Mouse (Mus musculus) kidney, adult 9 months (tissue): ENCODE measurements around the gene Elmo2.

Experiments
- DNase-seq: peaks from one replicate; pipeline ENCODE4 v3.0.0; 2022

Elmo2 gene

DNA sequence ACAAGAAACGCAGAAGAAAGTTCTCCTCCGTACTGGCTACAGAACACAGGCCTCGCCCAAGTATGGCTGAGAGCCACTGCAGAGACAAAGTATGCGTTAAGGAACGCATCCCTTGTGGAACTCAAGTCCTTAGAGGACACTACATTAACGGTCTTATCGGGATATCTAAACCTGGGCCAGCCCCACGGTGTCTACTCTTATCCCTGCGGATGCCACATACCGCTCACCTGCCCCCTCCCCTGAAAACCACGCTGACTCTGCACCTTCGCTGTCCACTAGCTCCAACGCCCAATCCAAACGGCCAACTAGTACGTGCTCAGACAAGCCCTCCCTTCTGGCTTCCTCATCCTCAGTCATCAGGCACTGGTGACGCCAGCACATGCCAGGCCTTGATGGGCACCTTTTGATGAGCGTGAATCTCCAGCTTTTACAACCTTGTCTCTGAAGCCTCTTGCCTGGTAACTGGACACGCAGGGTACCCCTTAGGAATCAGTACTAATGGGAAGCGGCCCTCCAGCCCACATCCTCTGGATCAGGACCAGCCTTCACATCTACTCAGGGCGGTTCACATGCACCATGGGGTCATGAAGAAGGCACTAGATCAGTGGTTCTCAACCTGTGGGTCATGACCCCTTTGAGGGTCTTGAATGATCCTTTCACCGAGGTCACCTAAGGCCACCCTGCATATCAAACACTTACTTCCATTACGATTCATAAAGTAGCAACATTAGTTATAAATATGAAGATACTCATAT, 4.1 kb downstream of the Elmo2 start:
- DNase-seq: no peak

DNA sequence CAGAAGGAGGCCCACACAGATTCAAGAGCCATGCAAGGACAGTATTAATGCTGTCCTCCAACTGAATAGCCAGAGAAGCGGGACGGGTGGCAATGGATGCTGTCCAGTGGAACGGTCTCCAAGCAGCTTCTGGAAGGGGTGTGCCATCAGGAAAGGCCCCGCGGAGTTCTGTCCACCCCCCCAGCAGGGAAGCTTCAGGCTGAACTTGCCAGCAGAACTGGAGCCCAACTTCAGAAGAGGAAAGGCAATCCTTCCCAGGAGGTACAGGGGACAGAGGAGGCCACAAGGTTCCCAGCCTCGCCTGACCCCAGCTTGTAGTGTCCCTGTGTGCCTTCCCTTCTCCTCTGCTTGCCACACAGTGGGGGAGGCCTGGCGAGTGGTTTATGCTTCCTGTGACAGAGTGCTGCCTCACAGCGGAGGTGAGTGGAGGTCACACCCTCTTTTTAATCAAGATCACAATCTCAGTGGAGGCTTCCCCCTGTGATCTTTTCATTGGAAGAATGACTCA, 4.8 kb downstream of the Elmo2 start:
- DNase-seq: no peak

DNA sequence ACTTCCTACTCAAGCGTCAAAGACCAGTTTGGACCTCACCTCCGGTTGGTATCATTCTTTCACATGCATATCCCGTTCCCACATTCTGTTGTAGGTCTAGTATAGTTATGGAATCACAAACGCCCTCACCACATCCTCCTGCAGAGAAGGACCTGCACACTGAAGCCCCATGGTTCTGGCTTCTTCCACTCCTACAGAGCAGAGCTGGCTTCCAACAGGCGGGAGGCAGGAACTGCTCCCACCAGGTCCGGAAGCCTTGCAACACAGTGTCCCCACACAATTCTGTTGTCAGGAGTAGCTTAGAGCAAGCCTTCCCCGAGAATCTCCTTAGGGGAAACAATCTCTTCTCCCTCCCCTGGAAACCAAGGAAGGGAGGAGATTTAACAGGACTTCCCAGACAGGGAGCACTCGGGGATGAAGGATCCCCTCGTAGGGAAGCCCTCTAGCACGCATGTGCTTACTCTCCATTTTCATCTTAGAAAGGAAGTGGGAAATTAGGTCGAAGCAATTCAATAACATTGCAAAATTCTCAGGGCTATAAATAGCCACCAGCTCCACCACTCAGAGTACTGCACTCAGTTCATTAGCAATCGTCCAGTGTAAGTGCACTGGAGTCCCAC, 5.6 kb downstream of the Elmo2 start:
- no peak for DNase-seq

DNA sequence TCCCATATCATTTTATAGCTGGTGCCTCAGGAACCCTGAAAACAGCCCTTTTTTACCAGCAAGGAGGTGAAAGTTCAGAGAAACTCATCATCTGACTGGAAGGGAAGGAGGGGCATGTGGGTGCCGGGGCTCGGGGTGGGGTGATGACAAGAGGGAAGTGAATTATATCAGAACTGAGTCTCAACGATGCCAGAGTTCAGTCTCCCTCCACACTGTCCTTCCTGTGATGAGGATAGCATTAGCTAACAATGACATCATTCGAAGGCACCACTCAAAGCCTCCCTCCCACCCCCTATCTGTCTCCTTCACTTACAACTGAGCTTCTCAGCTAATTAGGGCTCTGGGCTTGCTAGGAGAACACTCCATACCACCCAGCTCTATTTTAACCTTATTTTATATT, 6.8 kb downstream of the Elmo2 start:
- DNase-seq: no peak

DNA sequence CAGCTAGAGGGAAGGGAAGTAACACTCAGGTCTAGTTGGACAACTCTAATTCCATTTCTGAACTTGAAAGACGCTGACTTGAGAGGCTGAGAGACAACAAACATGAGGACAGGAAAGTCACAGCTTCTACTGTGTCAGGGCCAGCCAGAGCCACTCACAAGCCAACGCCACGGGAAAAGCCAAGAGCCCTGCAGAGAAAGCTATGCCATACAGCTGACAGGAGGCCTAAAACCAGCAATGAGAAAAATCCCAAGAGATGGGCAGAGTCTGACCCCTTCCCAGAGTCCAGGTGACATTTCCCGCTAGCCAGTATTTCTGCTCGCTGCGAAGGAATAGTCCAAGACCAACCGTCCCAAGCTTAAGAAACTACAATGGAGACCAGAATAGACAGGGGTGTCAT, 7.3 kb downstream of the Elmo2 start:
- DNase-seq: no peak

DNA sequence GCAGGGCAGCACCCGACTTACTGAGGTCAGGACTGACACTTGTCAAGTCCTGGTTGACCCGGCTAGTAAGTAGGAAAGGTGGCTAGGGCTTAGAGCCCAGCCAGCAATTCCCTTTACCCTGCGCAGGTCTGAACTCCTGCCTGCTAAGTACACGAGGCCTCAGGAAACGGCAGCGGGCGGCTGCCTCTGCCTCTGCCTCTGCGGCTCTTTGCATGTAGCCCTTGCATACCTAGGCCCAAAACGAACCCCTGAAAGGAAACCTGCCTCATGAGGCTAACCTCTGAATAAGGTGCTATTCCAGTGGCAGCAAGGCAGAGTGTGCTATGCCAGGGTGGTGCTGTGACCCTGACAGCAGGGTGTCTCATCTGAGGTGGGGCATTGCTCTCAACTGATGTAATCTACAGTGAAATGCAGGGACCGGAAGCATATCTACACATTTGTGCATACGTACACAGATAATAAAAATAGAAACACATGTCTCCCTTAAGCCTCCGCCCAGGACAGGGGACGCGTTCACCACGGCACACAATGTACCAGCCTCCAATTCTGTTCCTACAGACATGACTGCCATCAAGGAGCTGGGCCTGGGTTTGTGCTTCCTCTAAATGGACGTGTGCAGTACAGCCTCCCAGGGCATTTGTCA, 8.5 kb downstream of the Elmo2 start:
- no peak for DNase-seq

DNA sequence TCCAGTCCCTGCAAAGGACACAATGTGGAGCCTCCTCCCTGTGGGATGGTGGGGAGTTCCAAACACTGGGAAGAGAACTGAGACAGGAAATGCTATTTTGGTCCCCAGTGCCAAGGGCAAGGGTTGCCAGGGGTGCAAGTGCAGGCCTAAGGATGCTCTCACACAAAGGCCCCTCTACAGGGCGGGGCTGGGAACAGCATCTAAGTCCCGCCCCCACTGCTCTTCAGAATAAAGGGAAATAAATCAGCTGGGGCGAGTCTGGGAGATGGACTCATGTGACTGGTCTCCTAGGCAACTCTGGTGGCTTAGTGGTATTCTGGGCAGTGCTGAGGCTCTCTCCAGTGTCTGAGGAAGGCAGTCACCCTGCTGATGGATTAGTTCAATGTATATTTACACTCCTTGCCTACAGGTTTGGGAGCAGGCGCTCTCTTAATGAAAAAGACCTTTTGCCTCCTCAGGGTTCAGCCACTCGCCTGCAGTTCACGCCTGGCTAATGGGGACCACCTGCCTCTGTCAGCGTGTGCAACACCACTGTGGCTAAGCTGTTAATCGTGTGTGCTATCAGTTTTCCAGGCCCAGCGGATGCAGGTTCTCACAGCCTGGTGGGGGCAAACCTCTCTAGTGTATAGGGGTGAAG, 9.3 kb downstream of the Elmo2 start:
- DNase-seq: peak; percentile 65

DNA sequence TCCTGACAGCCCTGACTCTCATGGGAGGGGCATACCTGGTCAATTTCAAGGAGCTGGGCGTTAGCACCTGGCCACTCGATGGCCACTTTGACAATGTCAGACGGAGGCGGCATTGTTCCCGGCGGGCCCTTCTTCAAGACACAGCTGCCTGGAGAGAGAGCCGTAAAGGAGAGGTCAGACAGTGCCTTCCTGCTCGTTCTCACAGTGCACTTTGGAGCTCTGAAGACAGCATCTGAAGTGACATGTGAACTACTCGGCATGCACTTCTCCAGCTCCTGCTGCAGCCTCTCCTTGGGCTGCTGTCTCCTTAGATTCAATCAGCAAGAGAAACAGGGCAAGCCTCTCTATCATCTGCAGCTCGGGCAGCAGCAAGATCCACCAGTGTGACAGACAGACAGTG, 10.1 kb downstream of the Elmo2 start:
- DNase-seq: no peak

DNA sequence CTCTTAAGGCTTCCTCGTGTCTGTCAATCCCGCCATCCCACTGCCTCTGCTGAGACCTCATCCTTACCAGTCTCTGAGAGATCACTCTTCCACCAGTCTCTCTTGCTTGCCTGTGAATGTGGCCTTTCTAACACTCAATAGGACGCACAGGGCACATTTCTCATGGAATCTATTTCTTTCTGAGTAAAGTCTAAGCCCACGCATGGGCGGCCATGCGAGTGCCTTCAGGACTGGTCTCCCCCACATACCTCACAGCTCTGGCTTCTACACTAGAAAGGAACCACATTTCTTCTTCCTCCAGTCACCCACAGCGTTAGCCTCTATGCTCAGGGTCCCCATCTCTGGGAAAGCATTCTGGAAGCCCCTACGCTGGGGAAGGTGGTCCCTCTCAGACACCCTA, 12.1 kb downstream of the Elmo2 start:
- DNase-seq: peak; percentile 61

DNA sequence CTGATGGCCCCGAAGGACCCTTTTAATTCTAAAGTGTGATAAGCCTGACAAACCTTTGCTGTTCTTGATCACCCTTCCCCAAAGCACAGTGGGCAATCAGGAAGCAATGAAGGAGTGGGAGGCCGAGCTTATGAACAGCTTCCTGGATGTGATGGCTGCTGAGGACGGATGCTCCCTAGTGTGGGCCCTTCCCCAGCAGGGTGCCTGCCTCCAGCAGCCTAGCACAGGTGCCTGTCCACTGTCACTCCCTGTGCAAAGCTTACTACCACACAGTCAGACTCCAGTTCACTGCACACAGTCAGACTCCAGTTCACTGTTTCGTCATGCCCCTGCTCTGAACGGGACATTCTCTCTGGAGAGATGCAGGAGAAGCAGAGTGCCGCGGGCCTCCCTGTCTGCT, 13.9 kb downstream of the Elmo2 start:
- no peak for DNase-seq

DNA sequence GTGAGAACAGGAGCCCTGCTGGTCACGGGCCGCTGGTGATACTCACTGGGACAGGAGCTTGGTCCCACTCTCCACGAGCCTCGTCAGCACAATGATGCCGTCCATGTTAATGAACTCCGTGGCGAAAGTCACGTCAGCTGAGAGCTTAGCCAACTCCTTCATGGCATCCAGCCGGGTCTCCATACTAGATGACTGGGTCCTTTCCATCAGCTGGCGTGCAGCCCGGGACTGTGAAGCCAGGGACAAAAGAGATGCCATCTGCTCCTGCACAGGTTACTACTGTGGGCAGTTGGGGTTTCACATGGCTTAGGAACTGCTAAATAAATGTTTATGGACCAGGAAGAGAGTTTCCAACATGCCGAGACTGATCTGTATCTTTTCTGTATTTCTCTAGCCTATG, 14.7 kb downstream of the Elmo2 start:
- no peak for DNase-seq

DNA sequence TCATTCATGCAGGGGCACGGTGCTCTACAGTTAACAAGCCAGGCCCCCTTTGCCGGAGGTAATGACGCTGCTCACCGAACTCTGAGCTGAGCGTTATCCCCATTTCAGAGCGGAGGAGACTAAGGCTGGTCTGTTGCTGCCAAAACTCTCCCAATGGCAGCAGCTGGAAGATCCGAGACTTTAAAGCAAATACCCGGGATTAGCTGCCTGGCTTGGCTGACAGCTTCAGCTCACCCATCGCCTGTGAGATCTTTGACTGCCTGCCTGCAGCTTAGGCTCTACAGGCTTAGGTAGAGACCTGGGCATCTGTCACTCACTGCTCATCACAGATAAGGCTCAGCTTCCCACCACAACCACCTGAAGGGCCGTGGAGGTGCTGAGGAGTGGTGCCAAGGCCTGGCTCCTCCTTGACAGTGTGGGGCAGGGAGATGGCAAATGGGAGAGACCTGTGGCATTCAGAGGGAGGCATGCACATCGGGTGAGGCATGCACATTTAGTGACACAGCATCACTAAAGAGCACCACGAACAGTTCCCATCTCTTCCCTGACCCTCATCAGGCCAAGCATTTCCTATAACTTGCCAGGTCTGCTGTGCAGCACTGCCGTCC, 15.4 kb downstream of the Elmo2 start:
- no peak for DNase-seq

DNA sequence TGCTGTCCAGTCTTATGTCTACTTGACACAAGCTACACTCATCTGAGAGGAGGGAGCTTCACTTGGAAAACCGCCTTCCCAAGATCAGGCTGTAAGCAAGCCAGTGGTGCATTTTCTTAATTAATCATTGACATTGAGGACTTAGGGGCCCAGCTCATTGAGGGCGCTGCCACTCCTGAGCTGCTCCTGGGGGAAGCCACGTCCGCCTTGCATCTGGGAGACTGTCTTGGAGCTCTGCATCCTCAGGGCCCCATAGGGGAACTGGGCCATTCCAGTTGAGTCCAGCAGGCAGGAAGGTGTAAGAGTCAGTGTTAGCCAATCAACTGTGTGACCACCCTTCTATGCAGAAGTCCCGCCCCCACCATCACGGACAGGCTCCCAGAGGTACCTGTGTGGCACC, 18.5 kb downstream of the Elmo2 start:
- peak; percentile 63 for DNase-seq

DNA sequence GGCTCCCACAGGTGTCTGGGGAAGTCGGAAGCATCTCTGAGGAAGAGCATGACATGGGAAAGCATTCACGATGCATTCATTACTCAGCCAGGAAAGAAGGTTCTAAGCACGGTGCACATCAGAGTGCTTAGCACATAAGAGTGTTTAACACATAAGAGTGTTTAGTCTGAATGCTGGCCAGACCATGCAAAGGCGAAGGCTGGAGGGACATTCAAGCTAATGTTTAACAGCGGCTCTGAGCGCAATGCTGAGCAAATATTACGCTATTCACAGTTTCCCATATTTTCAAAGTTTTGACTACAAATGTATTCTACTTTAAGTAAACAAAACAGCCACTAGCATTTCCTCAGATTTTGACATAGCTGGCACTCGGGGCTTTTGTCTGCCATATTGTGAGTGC, 20.8 kb downstream of the Elmo2 start:
- DNase-seq: no peak

DNA sequence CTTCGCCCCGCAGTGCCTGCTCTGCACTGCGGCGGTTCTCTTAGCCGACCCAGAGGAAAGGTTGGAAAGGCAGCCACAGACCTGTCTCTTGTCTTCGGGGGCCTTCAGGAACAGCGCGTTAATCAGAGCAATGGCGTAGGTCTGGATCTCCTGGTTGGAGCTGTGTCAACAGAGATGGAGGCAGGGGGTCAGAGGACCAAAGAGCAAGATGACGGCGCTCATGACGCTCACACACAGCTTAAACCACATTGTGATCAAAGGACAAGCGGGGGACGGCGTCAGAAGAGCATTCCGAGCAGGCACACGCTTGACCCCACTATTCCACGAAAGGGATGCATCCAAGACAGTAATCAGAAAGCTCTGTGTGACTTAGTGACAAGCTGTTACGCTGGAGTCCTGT, 21.5 kb downstream of the Elmo2 start:
- no peak for DNase-seq

DNA sequence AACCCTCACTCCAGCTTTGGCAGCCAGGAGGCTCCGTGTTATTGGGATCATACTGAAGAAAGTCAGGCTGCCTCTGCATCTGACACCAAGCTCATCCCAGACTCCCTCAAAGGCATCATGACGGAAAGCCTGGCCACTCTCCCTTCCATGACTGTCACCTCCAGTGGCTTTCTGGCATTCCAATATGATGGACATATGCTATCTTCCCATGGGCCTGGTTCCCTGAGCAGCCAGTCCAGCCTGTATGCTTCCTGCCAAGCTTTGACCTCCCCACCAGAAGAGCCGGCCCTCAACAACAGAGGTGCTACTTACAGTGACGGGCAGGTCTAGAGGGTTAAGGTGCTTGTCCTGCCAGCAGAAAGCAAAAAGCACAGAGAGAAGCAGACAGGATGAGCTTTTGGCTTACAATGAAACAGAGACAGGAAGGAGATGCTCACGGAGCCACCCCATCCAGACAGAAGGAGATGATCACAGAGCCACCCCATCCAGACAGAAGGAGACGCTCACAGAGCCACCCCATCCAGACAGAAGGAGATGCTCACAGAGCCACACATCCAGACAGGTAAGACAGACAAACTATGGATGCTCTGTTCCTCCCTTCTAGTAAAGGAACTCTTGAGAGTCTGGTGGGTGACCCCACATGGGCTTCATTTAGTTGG, 22.8 kb downstream of the Elmo2 start:
- no peak for DNase-seq

DNA sequence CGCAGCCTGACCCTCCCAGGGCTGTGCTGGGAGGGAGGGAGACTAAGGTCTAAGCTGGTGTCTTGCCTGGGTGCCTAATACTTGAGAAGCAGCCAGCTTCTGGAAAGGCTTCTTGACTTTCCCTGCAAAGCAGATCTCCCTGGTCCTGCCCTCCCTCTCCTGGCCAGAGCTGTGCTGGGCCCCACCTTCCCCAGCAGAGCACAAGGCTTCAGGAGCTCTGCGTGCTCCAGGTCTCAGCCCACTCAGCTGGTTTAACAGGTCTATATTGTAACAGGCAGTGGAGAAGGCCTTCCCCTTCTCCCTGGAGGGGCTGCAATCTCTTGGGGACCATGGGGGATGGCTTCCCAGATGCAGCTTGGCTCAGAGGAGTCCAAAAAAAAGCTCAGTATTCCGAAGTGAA, 24.9 kb downstream of the Elmo2 start:
- no peak for DNase-seq

DNA sequence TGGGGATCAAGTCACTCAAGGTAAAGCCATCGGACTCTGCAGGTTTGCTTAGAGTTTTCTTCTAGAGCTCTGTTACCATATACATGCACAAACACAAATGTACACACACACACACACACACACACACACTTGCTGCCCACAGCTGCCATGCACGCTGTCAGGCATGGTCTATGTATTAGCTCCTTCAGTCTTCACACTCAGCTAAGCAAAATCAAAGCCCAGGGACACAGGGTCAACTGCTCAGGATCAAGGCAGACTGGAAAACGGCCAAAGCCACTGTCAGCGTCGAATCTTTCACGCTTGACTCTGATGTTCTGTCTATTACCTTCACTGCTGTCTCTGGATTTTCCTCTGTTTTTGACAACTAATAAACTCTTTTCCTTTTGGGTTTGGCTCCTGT, 25.4 kb downstream of the Elmo2 start:
- DNase-seq: no peak

DNA sequence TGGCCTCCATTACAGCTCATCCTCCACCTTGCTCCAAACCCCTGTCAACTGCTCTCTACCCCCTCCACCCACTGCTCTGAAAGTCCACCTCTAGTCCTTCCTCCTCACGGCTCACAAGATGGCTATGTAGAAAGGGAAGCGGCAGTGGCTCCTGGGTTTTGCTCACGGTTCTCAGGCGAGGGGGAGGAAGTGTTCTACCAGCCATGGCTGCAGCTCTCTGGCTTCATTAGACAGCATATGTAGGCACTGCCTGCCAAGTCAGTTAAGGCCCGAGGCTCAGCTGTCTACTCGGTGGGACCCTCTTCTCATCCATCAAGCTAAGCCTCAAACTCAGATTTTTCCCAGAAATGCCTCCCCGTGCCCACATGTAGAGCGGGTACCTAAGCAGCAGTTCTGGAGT, 25.9 kb downstream of the Elmo2 start:
- DNase-seq: no peak

DNA sequence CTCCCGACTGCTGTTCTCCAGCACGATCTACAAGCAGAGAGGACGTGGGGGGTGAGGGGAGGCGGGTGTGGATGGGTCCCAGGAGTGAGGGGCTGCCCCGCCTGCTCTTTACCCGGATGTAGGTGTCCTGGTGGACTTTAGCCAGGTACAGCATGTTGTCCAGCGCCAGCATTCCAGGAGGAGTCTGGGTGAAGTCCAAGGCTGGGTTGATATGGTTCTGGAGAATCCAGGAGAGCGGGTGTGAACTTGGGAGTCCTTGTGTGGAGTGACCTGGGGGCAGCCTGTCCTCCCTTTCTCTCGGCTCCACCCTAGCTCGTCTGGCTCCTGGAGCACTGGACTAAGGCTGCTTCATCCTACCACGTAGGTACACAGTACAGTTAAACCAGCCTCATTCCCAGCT, 28.9 kb downstream of the Elmo2 start:
- peak; percentile 95 for DNase-seq

DNA sequence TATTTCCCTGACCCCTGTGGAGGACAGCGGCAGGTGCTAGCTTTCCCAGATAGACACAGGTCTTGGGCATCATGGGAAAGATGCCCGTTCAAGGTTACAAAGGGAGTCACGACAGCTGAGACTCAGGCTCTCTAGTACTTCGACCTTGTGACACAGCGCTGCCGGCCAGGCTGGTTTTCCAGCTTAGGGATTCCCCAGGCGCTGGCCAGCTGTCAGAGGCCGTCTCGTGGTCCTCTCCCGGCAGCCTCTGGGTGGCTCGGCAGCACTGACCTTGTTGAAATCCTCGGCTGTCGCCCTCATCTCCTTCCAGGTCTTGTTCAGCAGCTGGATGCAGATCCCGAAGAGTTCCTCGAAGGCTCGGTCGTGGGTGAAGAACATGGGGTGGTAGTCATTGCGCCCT, 29.7 kb downstream of the Elmo2 start:
- peak; percentile 81 for DNase-seq

DNA sequence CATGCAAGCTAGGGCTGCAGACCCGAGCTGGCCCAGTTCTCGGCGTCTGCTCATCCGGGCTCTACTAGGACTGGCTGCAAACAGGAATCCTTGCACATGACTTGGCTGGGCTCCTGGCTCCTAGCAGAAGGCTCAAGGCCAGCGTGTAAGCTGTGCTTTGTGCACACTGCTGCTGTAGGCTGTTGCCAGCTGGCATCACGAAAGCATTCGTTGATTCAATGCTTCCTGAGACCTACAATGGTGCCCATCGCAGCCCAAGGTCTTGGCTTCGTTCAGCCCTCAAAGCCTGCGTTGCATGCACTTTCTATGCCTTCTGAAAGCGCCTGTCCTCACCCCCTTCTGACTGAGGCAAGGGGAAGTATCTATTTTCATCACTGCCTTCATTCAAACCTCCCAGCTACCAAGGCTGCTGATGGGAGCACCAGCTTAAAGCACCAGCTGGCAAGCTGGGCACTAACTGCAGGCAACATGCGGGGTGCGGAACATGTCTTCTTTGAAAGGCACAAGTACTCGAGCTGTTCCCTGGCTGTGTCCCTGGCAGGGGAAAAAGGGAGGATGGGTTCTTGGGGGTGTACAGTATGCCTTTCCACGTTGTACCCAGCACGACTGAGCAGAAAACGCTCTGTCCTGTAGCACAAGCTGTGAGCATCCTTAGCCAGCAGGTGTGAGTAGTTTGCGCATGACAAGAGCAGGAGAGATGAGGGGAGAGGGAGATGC, 37.8 kb downstream of the Elmo2 start:
- peak; percentile 79 for DNase-seq
